Mouse (Mus musculus) stomach, postnatal 0 days (tissue): ENCODE data around the gene Itln1. TPM values are rescaled to one million over a fixed set of nuclear protein-coding genes. Genes with fewer than 3 reads are reported as not detected.

Experiments used
- ATAC-seq: fragments of 200-750 bp; cut with Nextera tagmentation; 2 replicates; pipeline ENCODE4 v1.8.0; 2017; ENCODE audit not compliant: low FRiP score, low TSS enrichment
- DNase-seq: peaks from one replicate; pipeline ENCODE4 v3.0.0-alpha.2; 2016; ENCODE audit warnings: low spot score
- H3K27ac ChIP-seq: fragments of 300-500 bp; sonication (generic); replicated peaks from 2 replicates; pipeline ENCODE4 v1.5.1; 2014; ENCODE audit warnings: mild to moderate bottlenecking, control low read depth
- H3K27me3 ChIP-seq: fragments of 300-500 bp; sonication (generic); 2 replicates; pipeline ENCODE4 v1.6.1; 2014; ENCODE audit warnings: low read length; ENCODE audit not compliant: control insufficient read depth, insufficient read depth
- H3K36me3 ChIP-seq: fragments of 300-500 bp; sonication (generic); 2 replicates; pipeline ENCODE4 v1.6.1; 2014; ENCODE audit warnings: low read length, mixed read lengths; ENCODE audit not compliant: control insufficient read depth, insufficient read depth
- H3K4me1 ChIP-seq: fragments of 300-500 bp; sonication (generic); replicated peaks from 2 replicates; pipeline ENCODE4 v1.6.1; 2014; ENCODE audit warnings: antibody characterized with exemption; ENCODE audit not compliant: control insufficient read depth, insufficient read depth
- H3K4me2 ChIP-seq: fragments of 300-500 bp; sonication (generic); replicated peaks from 2 replicates; pipeline ENCODE4 v1.6.1; 2014; ENCODE audit warnings: low read depth, mild to moderate bottlenecking, control low read depth, moderate library complexity
- H3K4me3 ChIP-seq: fragments of 300-500 bp; sonication (generic); 2 replicates; pipeline ENCODE4 v1.5.1; 2014; ENCODE audit warnings: low read depth, low read length, control low read depth
- H3K9ac ChIP-seq: fragments of 300-500 bp; sonication (generic); 2 replicates; pipeline ENCODE4 v1.6.1; 2014; ENCODE audit warnings: mild to moderate bottlenecking, low read length, control low read depth, mixed read lengths
- H3K9me3 ChIP-seq: fragments of 300-500 bp; sonication (generic); 2 replicates; pipeline ENCODE4 v1.6.1; 2016; ENCODE audit warnings: low read length; ENCODE audit not compliant: control insufficient read depth
- CTCF ChIP-seq: IDR thresholded peaks from 2 replicates; pipeline ENCODE4 v1.5.1; 2016; ENCODE audit warnings: antibody characterized with exemption, low read depth, mild to moderate bottlenecking, moderate library complexity
- EP300 ChIP-seq: optimal IDR thresholded peaks from 2 replicates; pipeline ENCODE3; 2016; ENCODE audit warnings: antibody characterized with exemption
- WGBS: fragments of 180-500 bp; shearing (Covaris S2); extraction: QIAGEN DNeasy Blood & Tissue Kit; methylation state at CpG from one replicate; pipeline ENCODE4 v1.1.7; 2014; 5-methylcytosine and 5-hydroxymethylcytosine counted together
- polyA plus RNA-seq: library from polyadenylated mRNA; unstranded; fragments of >200 nt; fragmentation: Nextera tagmentation; extraction: Ambion mirVana; gene quantifications from 2 replicates; pipeline ENCODE4 v1.2.1, GENCODE M21; 2015

The Itln1 gene
- polyA plus RNA-seq, 1 experiment from 2014 or later = 0.33 TPM

DNA sequence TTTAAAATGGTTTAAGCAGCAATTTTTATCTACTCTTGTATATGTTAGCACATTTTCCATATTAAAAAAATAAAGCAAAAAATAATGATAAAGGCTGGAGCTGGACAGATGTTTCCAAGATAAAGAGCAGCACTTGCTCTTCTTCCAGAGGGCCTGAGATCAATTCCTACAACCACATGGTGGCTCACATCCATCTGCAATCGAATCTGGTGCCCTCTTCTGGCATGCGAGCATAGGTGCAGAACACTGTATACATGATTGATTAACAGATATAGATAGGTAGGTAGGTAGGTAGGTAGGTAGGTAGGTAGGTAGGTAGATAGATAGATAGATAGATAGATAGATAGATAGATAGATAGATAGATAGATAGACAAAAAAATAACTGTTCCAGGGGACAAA is 2.3 kb downstream of the Itln1 start:
- no peaks in the 10 kb centered on the region for H3K27me3 ChIP-seq
- ATAC-seq (no peak), DNase-seq (no peak)
- no peak overlapping the region for H3K4me3 ChIP-seq
- no peaks in the 10 kb centered on the region for H3K4me1 ChIP-seq
- no peak for TF ChIP-seq EP300
- peak; percentile 47 for TF ChIP-seq CTCF
- H3K36me3 ChIP-seq = no peaks in the 10 kb centered on the region
- no peak overlapping the region for H3K9ac ChIP-seq
- no peak overlapping the region for H3K4me2 ChIP-seq
- no peak overlapping the region for H3K27ac ChIP-seq
- no peaks in the 10 kb centered on the region for H3K9me3 ChIP-seq
- WGBS = 59% methylated on average over 2 of the region's 2 CpGs

DNA sequence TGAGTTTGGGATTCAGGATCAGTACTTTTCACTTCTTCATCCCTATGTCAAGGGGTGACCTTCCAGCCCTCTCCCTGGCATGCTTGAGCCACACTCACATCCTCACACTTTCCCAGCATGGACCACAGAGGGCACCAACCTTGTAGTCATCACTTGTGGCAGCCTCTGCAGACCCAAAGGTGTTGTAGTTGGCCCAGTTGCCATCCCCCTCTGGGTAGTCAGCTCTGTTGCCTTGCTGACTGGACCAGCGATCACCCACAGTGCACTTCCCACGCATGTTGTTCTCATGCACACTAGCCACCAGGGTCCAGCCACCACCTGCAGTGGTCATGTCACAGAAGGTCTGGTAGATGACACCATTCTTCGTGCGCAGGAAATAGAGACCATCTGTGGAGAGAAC is 3.7 kb downstream of the Itln1 start:
- WGBS = 92% methylated on average over 4 of the region's 4 CpGs
- no peak for ATAC-seq

DNA sequence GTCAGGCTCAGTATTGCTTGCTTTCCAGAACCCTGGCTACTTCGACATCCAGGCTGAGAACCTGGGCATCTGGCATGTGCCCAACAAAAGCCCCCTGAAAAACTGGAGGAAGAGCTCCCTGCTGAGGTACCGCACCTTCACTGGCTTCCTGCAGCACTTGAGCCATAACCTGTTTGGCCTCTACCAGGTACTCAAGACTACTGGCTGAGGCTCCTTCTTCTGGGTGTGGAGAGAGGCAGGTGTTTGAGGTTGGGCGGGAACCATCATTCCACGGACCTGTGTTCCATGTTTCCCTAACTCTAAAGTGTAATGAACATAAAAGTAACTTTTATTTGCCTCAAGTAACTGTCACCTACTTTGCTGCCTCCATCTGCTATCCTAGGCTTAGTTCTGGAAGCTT is 19.5 kb downstream of the Itln1 start:
- DNase-seq (no peak), ATAC-seq (no peak)
- WGBS = 80% methylated on average over 4 of the region's 4 CpGs
- TF ChIP-seq CTCF (no peak), EP300 (no peak)
- H3K27ac ChIP-seq = no peak overlapping the region
- no peaks in the 10 kb centered on the region for H3K9me3 ChIP-seq
- H3K4me1 ChIP-seq = no peaks in the 10 kb centered on the region
- no peak overlapping the region for H3K4me3 ChIP-seq
- no peaks in the 10 kb centered on the region for H3K27me3 ChIP-seq
- H3K36me3 ChIP-seq = no peaks in the 10 kb centered on the region
- no peak overlapping the region for H3K4me2 ChIP-seq
- no peak overlapping the region for H3K9ac ChIP-seq

More for the DNA sequence above, 3.7 kb downstream of the Itln1 start:
- no peaks in the 10 kb centered on the region for H3K36me3 ChIP-seq
- no peaks in the 10 kb centered on the region for H3K9me3 ChIP-seq
- H3K4me3 ChIP-seq = no peak overlapping the region
- no peaks in the 10 kb centered on the region for H3K4me1 ChIP-seq
- H3K27ac ChIP-seq = no peak overlapping the region
- H3K27me3 ChIP-seq = no peaks in the 10 kb centered on the region
- no peak overlapping the region for H3K4me2 ChIP-seq
- no peak overlapping the region for H3K9ac ChIP-seq
- TF ChIP-seq EP300 = no peak
- no peak for TF ChIP-seq CTCF
- no peak for DNase-seq

DNA sequence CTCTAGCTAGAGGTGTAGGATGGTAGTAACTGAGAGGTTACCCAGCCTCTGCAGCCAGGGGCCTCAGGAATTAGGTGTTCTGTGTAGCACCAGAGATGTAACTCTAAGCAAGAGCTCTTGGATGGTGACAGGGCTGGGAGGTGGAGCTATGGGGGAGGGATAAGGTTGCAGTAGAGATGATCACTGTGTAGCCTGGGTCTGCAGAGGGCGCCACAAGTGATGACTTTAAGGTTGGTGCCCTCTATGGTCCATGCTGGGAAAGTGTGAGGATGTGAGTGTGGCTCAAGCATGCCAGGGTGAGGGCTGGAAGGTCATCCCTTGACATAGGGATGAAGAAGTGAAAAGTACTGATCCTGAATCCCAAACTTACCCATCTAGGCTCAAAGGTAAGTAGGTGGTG is 20.1 kb downstream of the Itln1 start:
- no peak overlapping the region for H3K9ac ChIP-seq
- TF ChIP-seq EP300 = no peak
- peak; percentile 40 for TF ChIP-seq CTCF
- H3K4me2 ChIP-seq = no peak overlapping the region
- H3K27ac ChIP-seq = no peak overlapping the region
- H3K9me3 ChIP-seq = no peaks in the 10 kb centered on the region
- DNase-seq = no peak
- WGBS = 28% methylated on average over 1 of the region's 1 CpGs
- no peak overlapping the region for H3K4me3 ChIP-seq
- no peaks in the 10 kb centered on the region for H3K4me1 ChIP-seq
- no peaks in the 10 kb centered on the region for H3K27me3 ChIP-seq
- no peaks in the 10 kb centered on the region for H3K36me3 ChIP-seq
- 0 out of 2 replicates have a peak, but pooled peaks have one; percentile 26 for ATAC-seq

DNA sequence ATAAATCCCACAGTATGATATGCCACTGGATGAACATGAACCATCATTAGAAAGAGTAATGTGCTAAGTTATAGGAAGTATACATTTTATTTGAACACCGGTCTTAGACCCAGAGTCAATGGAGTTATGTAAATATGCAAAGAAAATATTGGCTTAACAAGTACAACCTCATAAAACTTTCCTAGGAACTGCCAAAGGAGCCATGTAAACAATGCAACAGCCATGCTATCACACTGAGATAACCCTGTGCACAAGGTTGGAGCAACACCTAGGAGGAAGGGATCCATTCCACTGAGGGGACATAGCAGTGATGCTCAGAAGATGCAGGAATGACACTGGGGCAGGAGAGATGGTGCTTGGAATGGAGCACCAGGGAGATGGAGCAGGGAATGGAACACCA is 21.3 kb downstream of the Itln1 start:
- TF ChIP-seq CTCF (no peak), EP300 (no peak)
- WGBS = 64% methylated on average over 1 of the region's 1 CpGs
- Histone ChIP-seq H3K4me2 (no peak overlapping the region), H3K4me3 (no peak overlapping the region), H3K9me3 (no peaks in the 10 kb centered on the region), H3K36me3 (no peaks in the 10 kb centered on the region), H3K4me1 (no peaks in the 10 kb centered on the region), H3K27me3 (no peaks in the 10 kb centered on the region), H3K9ac (no peak overlapping the region), H3K27ac (no peak overlapping the region)
- ATAC-seq = peak; percentile 78
- DNase-seq = no peak

DNA sequence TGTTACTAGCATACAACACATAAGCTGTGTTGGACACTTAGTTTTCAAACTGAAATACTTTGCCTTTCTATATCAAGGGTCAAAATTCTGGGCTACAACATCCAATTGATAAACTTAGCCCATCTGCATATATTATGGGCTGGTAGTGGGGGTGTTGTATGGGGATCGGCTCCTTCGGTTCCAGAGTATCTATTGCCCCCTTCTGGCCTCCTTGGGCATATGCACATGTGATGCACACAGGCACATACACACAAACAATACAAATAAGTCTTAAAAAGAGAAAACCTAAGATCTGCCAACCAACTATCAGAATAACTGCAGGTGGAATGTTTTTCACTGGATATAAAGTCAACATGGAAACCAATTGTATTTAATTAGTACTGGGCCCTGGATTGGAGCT is 21.9 kb downstream of the Itln1 start:
- Histone ChIP-seq H3K27ac (no peak overlapping the region), H3K9me3 (no peaks in the 10 kb centered on the region), H3K27me3 (no peaks in the 10 kb centered on the region), H3K4me1 (no peaks in the 10 kb centered on the region), H3K4me2 (no peak overlapping the region), H3K4me3 (no peak overlapping the region), H3K9ac (no peak overlapping the region), H3K36me3 (no peaks in the 10 kb centered on the region)
- no peak for DNase-seq
- WGBS = 84% methylated on average over 2 of the region's 2 CpGs
- ATAC-seq = no peak
- no peak for TF ChIP-seq EP300
- peak; percentile 46 for TF ChIP-seq CTCF
